Mouse (Mus musculus) testis, adult 2 months (tissue): Measurements from ENCODE around the gene Nptxr.

Experiments
- CTCF ChIP-seq: fragments of 200-500 bp; IDR thresholded peaks from 2 replicates; pipeline ENCODE4 v1.5.1; 2012; ENCODE audit warnings: low read depth, mild to moderate bottlenecking, inconsistent platforms, low read length, moderate library complexity; ENCODE audit not compliant: control insufficient read depth, insufficient read depth, insufficient replicate concordance
- POLR2A ChIP-seq: fragments of 200-500 bp; IDR thresholded peaks from 2 replicates; pipeline ENCODE4 v1.6.1; 2012; ENCODE audit warnings: low read depth, mild to moderate bottlenecking, inconsistent platforms, low read length, moderate library complexity; ENCODE audit not compliant: control insufficient read depth

GRCm38 (mm10) chr15:79785056-79785455, 19.5 kb downstream of the Nptxr start:
- no peak for TF ChIP-seq CTCF
- no peak for TF ChIP-seq POLR2A
